Mouse (Mus musculus): ENCODE measurements around the gene Gna13. TPM values are rescaled to one million over a fixed set of nuclear protein-coding genes. Genes with fewer than 3 reads are reported as not detected.

The Gna13 gene
- total and polyA plus RNA-seq, 3 experiments = 32.2 to 57.6 (median 39.3) TPM

- H3K9ac ChIP-seq (ENCODE audit: insufficient read depth, low read depth) = peak overlapping the region; percentile 47
- peak overlapping the region; percentile 54 to 74 (median 58) for H3K4me3 ChIP-seq (replicated peaks in 1 of 3; ENCODE audit: low read depth in 2 of 3, low read length in 2 of 3, poor library complexity in 1 of 3)
- dilution Hi-C loops (cut with MboI; ENCODE audit: extremely low pct_ligation_motif_present, extremely low pct_unique_long_range_greater_than_20kb, low sequenced_read_pairs) (no loop called here), in situ Hi-C loops (cut with MboI; ENCODE audit: low pct_ligation_motif_present, low pct_unique_long_range_greater_than_20kb, low sequenced_read_pairs) (loop anchor here (5.0 to 10.0 kb wide), 2 partner anchors 193 to 415 kb away; no protein-coding TSS in a partner anchor)
- H3K79me2 ChIP-seq (replicated peaks; ENCODE audit: control insufficient read depth, extremely low read depth, insufficient read depth, poor library complexity, severe bottlenecking) = no peaks in the 10 kb centered on the region
- peak; percentile 82 for DNase-seq (ENCODE audit: extremely low read depth)
- no peaks in the 10 kb centered on the region for H3K27me3 ChIP-seq (replicated peaks)
- H3K36me3 ChIP-seq (replicated peaks in 1 of 2; ENCODE audit: control insufficient read depth in 1 of 2, insufficient read depth in 1 of 2, low read length in 1 of 2) = peaks cover 3 to 30% of the 10 kb centered on the region in 2 experiments
- peak overlapping the region; percentile 1; the same call in 1 of the 2 replicates for H3K27ac ChIP-seq (ENCODE audit: insufficient read depth, low read depth)
- H3K4me1 ChIP-seq (ENCODE audit: control insufficient read depth in 1 of 2, insufficient read depth in 2 of 2) = peaks cover 6 to 32% of the 10 kb centered on the region in 2 experiments
- peak overlapping the region; percentile 62 for H3K4me2 ChIP-seq (ENCODE audit: insufficient read depth, low read depth, poor library complexity, severe bottlenecking)
- H3K9me3 ChIP-seq (replicated peaks; ENCODE audit: low read length) = no peaks in the 10 kb centered on the region
- TF ChIP-seq RAD21 (IDR thresholded peaks at IDR 0.05; ENCODE audit: low read depth, low read length) (no peak; the same call in 1 of the 2 replicates), NELFE (IDR thresholded peaks at IDR 0.05; ENCODE audit: low read depth, low read length) (peak; percentile 55; the same call in 1 of the 2 replicates), NRF1 (IDR thresholded peaks at IDR 0.05; ENCODE audit: low read depth, low read length) (peak; percentile 44; the same call in 1 of the 2 replicates), ZNF384 (IDR thresholded peaks at IDR 0.05; ENCODE audit: low read depth, low read length) (no peak), POLR2AphosphoS2 (IDR thresholded peaks at IDR 0.05; ENCODE audit: low read depth, low read length) (no peak), MYC (IDR thresholded peaks at IDR 0.05; ENCODE audit: low read depth, low read length) (no peak), PAX5 (IDR thresholded peaks at IDR 0.05; ENCODE audit: low read length) (no peak), MXI1 (IDR thresholded peaks at IDR 0.05; ENCODE audit: low read depth, low read length) (peak; percentile 62; the same call in 1 of the 2 replicates), MAX (IDR thresholded peaks at IDR 0.05; ENCODE audit: low read length) (peak; percentile 97), CHD2 (IDR thresholded peaks at IDR 0.05; ENCODE audit: low read length) (no peak), ETS1 (conservative IDR thresholded peaks at IDR 0.05; ENCODE audit: low read depth, low read length) (peak; percentile 39; the same call in 1 of the 2 replicates), TBP (conservative IDR thresholded peaks at IDR 0.05; ENCODE audit: low read depth, low read length) (0 out of 2 replicates have a peak, but pooled peaks have one; percentile 28), ZMIZ1 (IDR thresholded peaks at IDR 0.05; ENCODE audit: low read depth, low read length) (no peak), CTCF (conservative IDR thresholded peaks at IDR 0.05 in 1 of 2, IDR thresholded peaks at IDR 0.05 in 1 of 2; ENCODE audit: low read depth in 2 of 2, low read length in 2 of 2) (0 out of 4 replicates have a peak, but pooled peaks of 1 of the 2 experiments have one; percentile 14), EP300 (IDR thresholded peaks at IDR 0.05; ENCODE audit: low read length) (peak; percentile 5; the same call in 1 of the 2 replicates), ZKSCAN1 (IDR thresholded peaks at IDR 0.05; ENCODE audit: borderline replicate concordance, low read depth, low read length) (no peak), POLR2A (IDR thresholded peaks at IDR 0.05; ENCODE audit: low read depth, low read length) (peak; percentile 64; the same call in 1 of the 2 replicates), MAZ (IDR thresholded peaks at IDR 0.05; ENCODE audit: low read depth, low read length) (no peak), USF1 (IDR thresholded peaks at IDR 0.05; ENCODE audit: low read depth, low read length) (no peak), SMC3 (IDR thresholded peaks at IDR 0.05; ENCODE audit: low read depth, low read length) (peak; percentile 29), GABPA (IDR thresholded peaks at IDR 0.05; ENCODE audit: insufficient replicate concordance, low read depth, low read length) (no peak), UBTF (IDR thresholded peaks at IDR 0.05; ENCODE audit: low read depth, low read length) (no peak), MAFK (IDR thresholded peaks at IDR 0.05; ENCODE audit: insufficient replicate concordance, low read length) (no peak), BHLHE40 (IDR thresholded peaks at IDR 0.05; ENCODE audit: low read depth, low read length) (peak; percentile 20; the same call in 1 of the 2 replicates), TCF12 (IDR thresholded peaks at IDR 0.05; ENCODE audit: low read depth, low read length) (peak; percentile 77), E2F4 (IDR thresholded peaks at IDR 0.05; ENCODE audit: insufficient replicate concordance, low read depth, low read length) (no peak), MEF2A (IDR thresholded peaks at IDR 0.05; ENCODE audit: borderline replicate concordance, low read depth, low read length) (peak; percentile 57), JUND (conservative IDR thresholded peaks at IDR 0.05; ENCODE audit: low read depth, low read length) (0 out of 2 replicates have a peak, but pooled peaks have one; percentile 11), CHD1 (IDR thresholded peaks at IDR 0.05; ENCODE audit: low read depth, low read length) (no peak), JUN (IDR thresholded peaks at IDR 0.05; ENCODE audit: insufficient read depth, low read depth, low read length) (no peak), SIN3A (IDR thresholded peaks at IDR 0.05; ENCODE audit: low read length) (no peak; the same call in 1 of the 2 replicates), KAT2A (IDR thresholded peaks at IDR 0.05; ENCODE audit: insufficient replicate concordance, low read length) (0 out of 2 replicates have a peak, but pooled peaks have one; percentile 54), HCFC1 (IDR thresholded peaks at IDR 0.05; ENCODE audit: low read depth, low read length) (peak; percentile 77), ELF1 (IDR thresholded peaks at IDR 0.05; ENCODE audit: low read depth, low read length) (peak; percentile 76), IRF4 (IDR thresholded peaks at IDR 0.05; ENCODE audit: low read depth, low read length) (0 out of 2 replicates have a peak, but pooled peaks have one; percentile 16), ZC3H11A (IDR thresholded peaks at IDR 0.05; ENCODE audit: low read depth, low read length) (no peak), USF2 (conservative IDR thresholded peaks at IDR 0.05; ENCODE audit: low read depth, low read length) (no peak), RCOR1 (conservative IDR thresholded peaks at IDR 0.05; ENCODE audit: low read depth, low read length) (no peak)
These were observed 77.3 kb downstream of the Gna13 start for GRCm38 (mm10) chr11:109439829-109440340.

Data from CH12.LX (cell line).